Mouse (Mus musculus): ENCODE measurements around the gene Pmf1.
"Not testable (repeated sequence)": the region's sequence is repeated elsewhere in the genome, so short reads cannot be mapped to it uniquely, and the experiment has no call there.

Pmf1 gene

GRCm38 (mm10) chr3:88395742-88396141 is 14.4 kb downstream of the Pmf1 start:
- DNase-seq (ENCODE audit: low read depth, low spot score) = no peak

- no peak for DNase-seq (ENCODE audit: low read depth, low spot score)
Observed at GRCm38 (mm10) chr3:88395288-88395687, 14.8 kb downstream of the Pmf1 start.

GRCm38 (mm10) chr3:88393776-88394375 is 16.3 kb downstream of the Pmf1 start:
- DNase-seq (ENCODE audit: low read depth, low spot score) = no peak

GRCm38 (mm10) chr3:88384364-88384763 is 25.8 kb downstream of the Pmf1 start, which contains the start of gene Bglap:
Gene Bglap, minus strand, starts transcription at chr3:88384464.
- DNase-seq (ENCODE audit: low read depth, low spot score) = no peak

GRCm38 (mm10) chr3:88382383-88382782 is 27.7 kb downstream of the Pmf1 start:
- DNase-seq (ENCODE audit: low read depth, low spot score) = not testable (repeated sequence)

GRCm38 (mm10) chr3:88381389-88382315 is 28.5 kb downstream of the Pmf1 start:
- not testable (repeated sequence) for DNase-seq (ENCODE audit: low read depth, low spot score)

- DNase-seq (ENCODE audit: low read depth, low spot score) = not testable (repeated sequence)
Observed at GRCm38 (mm10) chr3:88378599-88378998, 31.5 kb downstream of the Pmf1 start, which contains the start of gene Bglap2. Gene Bglap2, minus strand, starts transcription at chr3:88378699.

GRCm38 (mm10) chr3:88376644-88377043 is 33.5 kb downstream of the Pmf1 start:
- DNase-seq (ENCODE audit: low read depth, low spot score) = not testable (repeated sequence)

GRCm38 (mm10) chr3:88375750-88376626 is 34.1 kb downstream of the Pmf1 start:
- DNase-seq (ENCODE audit: low read depth, low spot score) = not testable (repeated sequence)

- not testable (repeated sequence) for DNase-seq (ENCODE audit: low read depth, low spot score)
Observed at GRCm38 (mm10) chr3:88372643-88373042, 37.5 kb downstream of the Pmf1 start, which contains the start of gene Bglap3. Gene Bglap3, minus strand, starts transcription at chr3:88372743.

GRCm38 (mm10) chr3:88368511-88368910 is 41.6 kb downstream of the Pmf1 start:
- not testable (repeated sequence) for DNase-seq (ENCODE audit: low read depth, low spot score)

- not testable (repeated sequence) for DNase-seq (ENCODE audit: low read depth, low spot score)
Observed at GRCm38 (mm10) chr3:88367517-88367916, 42.6 kb downstream of the Pmf1 start.

- DNase-seq (ENCODE audit: low read depth, low spot score) = not testable (repeated sequence)
Observed at GRCm38 (mm10) chr3:88366830-88367428, 43.2 kb downstream of the Pmf1 start.

GRCm38 (mm10) chr3:88365705-88366361 is 44.3 kb downstream of the Pmf1 start:
- DNase-seq (ENCODE audit: low read depth, low spot score) = no peak

GRCm38 (mm10) chr3:88364337-88364736 is 45.8 kb downstream of the Pmf1 start, which contains the start of gene Paqr6:
Gene Paqr6, plus strand, starts transcription at chr3:88364584.
- no peak for DNase-seq (ENCODE audit: low read depth, low spot score)

- no peak for DNase-seq (ENCODE audit: low read depth, low spot score)
Observed at GRCm38 (mm10) chr3:88363700-88364099, 46.4 kb downstream of the Pmf1 start.

- DNase-seq (ENCODE audit: low read depth, low spot score) = no peak
Observed at GRCm38 (mm10) chr3:88361612-88362313, 48.4 kb downstream of the Pmf1 start.

- no peak for DNase-seq (ENCODE audit: low read depth, low spot score)
Observed at GRCm38 (mm10) chr3:88361096-88361495, 49.0 kb downstream of the Pmf1 start.

GRCm38 (mm10) chr3:88359989-88360388 is 50.1 kb downstream of the Pmf1 start:
- no peak for DNase-seq (ENCODE audit: low read depth, low spot score)

- DNase-seq (ENCODE audit: low read depth, low spot score) = no peak
Observed at GRCm38 (mm10) chr3:88359584-88359983, 50.5 kb downstream of the Pmf1 start.
